Mouse (Mus musculus) CH12.LX (cell line): ENCODE measurements around the gene Nat10. TPM values are rescaled to one million over a fixed set of nuclear protein-coding genes. Genes with fewer than 3 reads are reported as not detected.

Source experiments
- DNase-seq: peaks from one replicate; pipeline ENCODE4 v3.0.0-alpha.2; 2013; ENCODE audit errors: extremely low read depth
- H3K27ac ChIP-seq: 2 replicates; pipeline ENCODE4 v1.5.1; 2012; ENCODE audit warnings: low read depth, mild to moderate bottlenecking, control low read depth, moderate library complexity; ENCODE audit not compliant: insufficient read depth
- H3K27me3 ChIP-seq: replicated peaks from 2 replicates; pipeline ENCODE3; 2012; ENCODE audit warnings: inconsistent platforms
- H3K36me3 ChIP-seq, 2 experiments: replicated peaks in 1 of 2; 2 replicates each; pipeline versions ENCODE3 to v1.6.1; 2012; ENCODE audit warnings: inconsistent platforms in 1 of 2, low read length in 1 of 2, mild to moderate bottlenecking in 1 of 2, mixed read lengths in 1 of 2, moderate library complexity in 1 of 2; ENCODE audit not compliant: control insufficient read depth in 1 of 2, insufficient read depth in 1 of 2
- H3K4me1 ChIP-seq, 2 experiments: 2 replicates each; pipeline ENCODE4 v1.6.1; 2012; ENCODE audit warnings: inconsistent platforms in 1 of 2, moderate library complexity in 1 of 2; ENCODE audit not compliant: insufficient read depth in 2 of 2, control insufficient read depth in 1 of 2
- H3K4me2 ChIP-seq: 2 replicates; pipeline ENCODE4 v1.6.1; 2012; ENCODE audit warnings: low read depth, mild to moderate bottlenecking, control low read depth; ENCODE audit not compliant: poor library complexity, insufficient read depth, severe bottlenecking
- H3K4me3 ChIP-seq, 3 experiments: fragments of 150-350 bp in 1 of 3; sonication (generic) in 1 of 3; replicated peaks in 1 of 3; 2 replicates each; pipeline versions ENCODE3 to v1.5.1; 2011 to 2012; ENCODE audit warnings: low read depth in 2 of 3, low read length in 2 of 3, mild to moderate bottlenecking in 2 of 3, moderate library complexity in 2 of 3, control low read depth in 1 of 3, improper control_type of control experiment in 1 of 3, inconsistent platforms in 1 of 3, mixed read lengths in 1 of 3; ENCODE audit not compliant: poor library complexity in 1 of 3
- H3K79me2 ChIP-seq: replicated peaks from 2 replicates; pipeline ENCODE4 v1.6.1; 2012; ENCODE audit warnings: mild to moderate bottlenecking, moderate library complexity; ENCODE audit not compliant: control insufficient read depth, poor library complexity, insufficient read depth, severe bottlenecking; ENCODE audit errors: extremely low read depth
- H3K9ac ChIP-seq: 2 replicates; pipeline ENCODE4 v1.6.1; 2012; ENCODE audit warnings: low read depth, mild to moderate bottlenecking, control low read depth, moderate library complexity; ENCODE audit not compliant: insufficient read depth
- H3K9me3 ChIP-seq: replicated peaks from 2 replicates; pipeline ENCODE3; 2012; ENCODE audit warnings: low read length, inconsistent platforms, mixed read lengths
- BHLHE40 ChIP-seq: IDR thresholded peaks from 2 replicates; pipeline ENCODE4 v1.6.1; 2011; ENCODE audit warnings: mild to moderate bottlenecking, low read depth, low read length, improper control_type of control experiment
- E2F4 ChIP-seq: IDR thresholded peaks from 2 replicates; pipeline ENCODE4 v1.6.1; 2011; ENCODE audit warnings: low read depth, low read length, improper control_type of control experiment; ENCODE audit not compliant: insufficient replicate concordance
- EP300 ChIP-seq: IDR thresholded peaks from 2 replicates; pipeline ENCODE4 v1.6.1; 2011; ENCODE audit warnings: low read length, improper control_type of control experiment
- ETS1 ChIP-seq: conservative IDR thresholded peaks from 2 replicates; pipeline ENCODE4 v1.6.1; 2012; ENCODE audit warnings: low read depth, mild to moderate bottlenecking, inconsistent platforms, low read length, improper control_type of control experiment, moderate library complexity
- HCFC1 ChIP-seq: IDR thresholded peaks from 2 replicates; pipeline ENCODE4 v1.6.1; 2012; ENCODE audit warnings: low read depth, mild to moderate bottlenecking, inconsistent platforms, low read length, improper control_type of control experiment
- IRF4 ChIP-seq: IDR thresholded peaks from 2 replicates; pipeline ENCODE4 v1.6.1; 2014; ENCODE audit warnings: low read depth, mild to moderate bottlenecking, inconsistent platforms, low read length, improper control_type of control experiment
- JUND ChIP-seq: conservative IDR thresholded peaks from 2 replicates; pipeline ENCODE4 v1.6.1; 2011; ENCODE audit warnings: low read depth, low read length, improper control_type of control experiment
- KAT2A ChIP-seq: IDR thresholded peaks from 2 replicates; pipeline ENCODE4 v1.6.1; 2012; ENCODE audit warnings: low read length, improper control_type of control experiment, inconsistent platforms; ENCODE audit not compliant: insufficient replicate concordance
- MXI1 ChIP-seq: IDR thresholded peaks from 2 replicates; pipeline ENCODE4 v1.6.1; 2011; ENCODE audit warnings: mild to moderate bottlenecking, low read depth, low read length, improper control_type of control experiment
- MYC ChIP-seq: IDR thresholded peaks from 2 replicates; pipeline ENCODE4 v1.6.1; 2011; ENCODE audit warnings: low read depth, mild to moderate bottlenecking, improper control_type of control experiment, low read length
- NELFE ChIP-seq: IDR thresholded peaks from 2 replicates; pipeline ENCODE4 v1.6.1; 2011; ENCODE audit warnings: low read depth, low read length, improper control_type of control experiment
- NRF1 ChIP-seq: IDR thresholded peaks from 2 replicates; pipeline ENCODE4 v1.6.1; 2014; ENCODE audit warnings: low read depth, mild to moderate bottlenecking, inconsistent platforms, low read length, improper control_type of control experiment, moderate library complexity
- PAX5 ChIP-seq: IDR thresholded peaks from 2 replicates; pipeline ENCODE4 v1.6.1; 2012; ENCODE audit warnings: low read length, inconsistent platforms, mixed read lengths
- POLR2A ChIP-seq: IDR thresholded peaks from 2 replicates; pipeline ENCODE4 v1.6.1; 2011; ENCODE audit warnings: low read depth, mild to moderate bottlenecking, improper control_type of control experiment, low read length
- RAD21 ChIP-seq: IDR thresholded peaks from 2 replicates; pipeline ENCODE4 v1.6.1; 2011; ENCODE audit warnings: low read depth, mild to moderate bottlenecking, low read length, improper control_type of control experiment, moderate library complexity
- SIN3A ChIP-seq: IDR thresholded peaks from 2 replicates; pipeline ENCODE4 v1.6.1; 2012; ENCODE audit warnings: low read length, improper control_type of control experiment, inconsistent platforms
- TBP ChIP-seq: conservative IDR thresholded peaks from 2 replicates; pipeline ENCODE4 v1.6.1; 2011; ENCODE audit warnings: low read depth, low read length, improper control_type of control experiment
- UBTF ChIP-seq: IDR thresholded peaks from 2 replicates; pipeline ENCODE4 v1.6.1; 2012; ENCODE audit warnings: low read depth, mild to moderate bottlenecking, inconsistent platforms, low read length, improper control_type of control experiment, moderate library complexity
- USF2 ChIP-seq: conservative IDR thresholded peaks from 2 replicates; pipeline ENCODE4 v1.6.1; 2011; ENCODE audit warnings: low read depth, low read length, improper control_type of control experiment
- ZC3H11A ChIP-seq: IDR thresholded peaks from 2 replicates; pipeline ENCODE4 v1.6.1; 2012; ENCODE audit warnings: low read depth, mild to moderate bottlenecking, inconsistent platforms, low read length, improper control_type of control experiment
- ZKSCAN1 ChIP-seq: IDR thresholded peaks from 2 replicates; pipeline ENCODE4 v1.6.1; 2012; ENCODE audit warnings: low read depth, inconsistent platforms, low read length, improper control_type of control experiment, borderline replicate concordance
- ZMIZ1 ChIP-seq: IDR thresholded peaks from 2 replicates; pipeline ENCODE4 v1.6.1; 2012; ENCODE audit warnings: low read depth, mild to moderate bottlenecking, inconsistent platforms, low read length, improper control_type of control experiment
- ZNF384 ChIP-seq: IDR thresholded peaks from 2 replicates; pipeline ENCODE4 v1.6.1; 2012; ENCODE audit warnings: low read depth, low read length, improper control_type of control experiment, inconsistent platforms
- dilution Hi-C: fragments of 300-500 bp; cut with MboI; formaldehyde crosslinking; loops from 2 replicates; pipeline ENCODE4 v1.14.3; 2020; ENCODE audit warnings: low sequenced_read_pairs; ENCODE audit not compliant: extremely low pct_unique_long_range_greater_than_20kb, extremely low pct_ligation_motif_present
- in situ Hi-C: fragments of 300-500 bp; cut with MboI; formaldehyde crosslinking; loops from 3 replicates; pipeline ENCODE4 v1.14.3; 2019; ENCODE audit warnings: low sequenced_read_pairs, low pct_ligation_motif_present, low pct_unique_long_range_greater_than_20kb, mixed read lengths
- polyA plus RNA-seq: library from polyadenylated mRNA; unstranded; fragments of >175 nt; gene quantifications from 2 replicates; pipeline ENCODE4 v1.2.1, GENCODE M21; 2012; ENCODE audit warnings: low read depth; ENCODE audit not compliant: insufficient read length
- total RNA-seq, 2 experiments: library from RNA; depleted of rRNA; stranded (reverse); fragments of 300-350 nt in 1 of 2; fragments of >200 nt in 1 of 2; gene quantifications; 2 replicates each; pipeline ENCODE4 v1.2.3; 2012 to 2014

The Nat10 gene
- total and polyA plus RNA-seq, 3 experiments = 31.0 to 83.6 (median 36.0) TPM

GRCm38 (mm10) chr2:103803770-103804530 lies 42.9 kb upstream of the Nat10 start:
- Histone ChIP-seq H3K4me3 (no peak overlapping the region), H3K9ac (no peak overlapping the region), H3K36me3 (no peaks in the 10 kb centered on the region), H3K79me2 (no peaks in the 10 kb centered on the region), H3K27ac (no peak overlapping the region), H3K4me2 (no peak overlapping the region), H3K27me3 (no peaks in the 10 kb centered on the region), H3K4me1 (peaks cover 4 to 20% of the 10 kb centered on the region in 2 experiments; a peak in 3 of 4 replicates), H3K9me3 (no peaks in the 10 kb centered on the region)
- in situ Hi-C loops = no loop called here
- TF ChIP-seq PAX5 (no peak), POLR2A (no peak), ZKSCAN1 (no peak), ZC3H11A (no peak), E2F4 (no peak), KAT2A (no peak), USF2 (no peak), SIN3A (no peak), UBTF (no peak), TBP (no peak), ZMIZ1 (no peak), MYC (no peak), MXI1 (no peak), NRF1 (no peak), IRF4 (no peak), BHLHE40 (no peak), EP300 (no peak), JUND (no peak), RAD21 (no peak)
- dilution Hi-C loops = no loop called here
- DNase-seq = no peak

DNA sequence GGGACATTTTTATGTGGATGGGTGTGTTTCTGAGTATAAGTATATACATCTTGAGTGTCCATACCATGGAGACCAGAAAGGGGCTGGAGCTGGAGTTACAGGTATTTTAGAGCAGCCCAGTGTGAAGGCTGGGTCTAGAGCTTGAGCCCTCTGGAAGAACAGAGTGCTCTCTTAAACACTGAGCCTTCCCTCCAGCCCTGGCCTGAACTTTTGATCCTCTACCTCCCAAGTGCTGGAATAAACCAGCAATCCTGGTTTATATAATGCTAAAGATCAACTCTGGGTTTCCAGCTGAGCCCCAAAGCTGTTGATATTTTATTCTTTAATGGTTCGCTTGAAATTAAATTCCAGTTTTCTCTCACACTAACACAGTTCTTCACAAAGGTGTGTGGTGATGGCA lies 41.4 kb upstream of the Nat10 start:
- Histone ChIP-seq H3K79me2 (no peaks in the 10 kb centered on the region), H3K27ac (no peak overlapping the region), H3K4me2 (no peak overlapping the region), H3K4me1 (peaks cover 4 to 25% of the 10 kb centered on the region in 2 experiments; a peak in 3 of 4 replicates), H3K36me3 (no peaks in the 10 kb centered on the region), H3K9me3 (no peaks in the 10 kb centered on the region), H3K9ac (no peak overlapping the region), H3K27me3 (no peaks in the 10 kb centered on the region), H3K4me3 (no peak overlapping the region)
- dilution Hi-C loops = no loop called here
- DNase-seq = no peak
- in situ Hi-C loops = no loop called here
- no peak for TF ChIP-seq PAX5
- TF ChIP-seq UBTF = no peak
- no peak for TF ChIP-seq E2F4
- TF ChIP-seq JUND = no peak
- TF ChIP-seq HCFC1 = no peak
- no peak for TF ChIP-seq ZNF384
- TF ChIP-seq ETS1 = no peak
- TF ChIP-seq NELFE = no peak
- no peak for TF ChIP-seq ZC3H11A
